Mouse (Mus musculus) adrenal gland, postnatal 4 days (tissue): ENCODE data around the gene Chil1. TPM values are rescaled to one million over a fixed set of nuclear protein-coding genes. Genes with fewer than 3 reads are reported as not detected.

ENCODE experiments used
- DNase-seq, 2 experiments: peaks; one replicate each; pipeline ENCODE4 v3.0.0; 2021 to 2022; ENCODE audit warnings: low spot score in 2 of 2, mixed read lengths in 2 of 2
- long read RNA-seq, 2 experiments: library from polyadenylated mRNA; stranded (forward); transcript quantifications; one replicate each; pipeline ENCODE4 v2.0.0; 2021
- total RNA-seq, 2 experiments: library from RNA; stranded (reverse); gene quantifications; 2 replicates each; pipeline ENCODE4 v1.2.3; 2021

Gene Chil1
- total RNA-seq = 1 to 10 TPM in 1 of 2 experiments, under 1 TPM in 1; 0.81 to 3.4 TPM
- long read RNA-seq, experiment 1, partial matches to known transcripts = 1 of 2 reads
- long read RNA-seq, experiment 1, other reads (novel, unspliced or antisense) = 0 of 2 reads
- long read RNA-seq, experiment 2, partial matches to known transcripts = 0 of 5 reads
- long read RNA-seq, experiment 2, other reads (novel, unspliced or antisense) = 0 of 5 reads

- no peak for DNase-seq
Measured at GRCm38 (mm10) chr1:134182025-134182424, at the start of gene Chil1. Gene Chil1, plus strand, starts transcription at chr1:134182176.

DNA sequence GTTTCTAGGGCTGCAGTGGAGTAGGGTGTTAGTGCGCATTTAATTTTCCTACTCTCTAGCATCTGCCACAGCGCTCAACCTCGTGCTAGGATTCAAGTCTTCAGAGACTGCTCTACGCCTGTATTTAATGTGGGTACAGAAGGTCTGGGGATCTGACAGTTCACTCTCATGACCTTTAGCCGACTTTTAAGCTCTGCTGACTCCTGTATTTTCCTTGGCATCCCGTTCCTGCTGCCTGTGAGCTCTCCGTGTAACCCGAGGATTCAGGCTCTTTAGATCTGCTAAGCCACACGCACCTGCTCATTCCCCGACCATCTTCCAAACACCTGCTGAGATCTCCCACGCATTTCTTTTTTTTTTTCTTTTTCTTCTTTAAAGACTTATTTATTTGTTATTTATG lies 48.7 kb upstream of the Chil1 start:
- no peak for DNase-seq

DNA sequence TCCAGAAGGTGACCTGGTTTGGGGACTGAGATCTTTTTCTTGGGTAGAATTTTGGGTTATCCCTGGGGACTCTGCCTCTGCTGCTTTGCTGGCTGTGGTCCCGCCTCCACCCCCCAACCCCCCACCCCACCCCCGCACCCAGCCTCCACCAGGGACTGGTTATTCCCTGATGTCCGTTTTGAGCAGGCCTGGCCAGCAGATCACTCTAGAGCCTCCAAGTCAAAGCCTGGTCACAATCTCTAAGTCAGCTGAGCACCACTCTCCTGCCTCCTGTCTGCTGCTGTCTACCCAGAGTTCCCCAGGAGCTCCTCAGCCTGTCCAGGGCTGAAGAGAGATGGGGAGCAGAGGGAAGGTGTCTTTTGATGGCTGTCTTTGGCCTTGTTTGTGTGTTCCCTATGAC lies 45.6 kb upstream of the Chil1 start:
- no peak for DNase-seq

GRCm38 (mm10) chr1:134138424-134138823 lies 43.6 kb upstream of the Chil1 start:
- no peak for DNase-seq

DNA sequence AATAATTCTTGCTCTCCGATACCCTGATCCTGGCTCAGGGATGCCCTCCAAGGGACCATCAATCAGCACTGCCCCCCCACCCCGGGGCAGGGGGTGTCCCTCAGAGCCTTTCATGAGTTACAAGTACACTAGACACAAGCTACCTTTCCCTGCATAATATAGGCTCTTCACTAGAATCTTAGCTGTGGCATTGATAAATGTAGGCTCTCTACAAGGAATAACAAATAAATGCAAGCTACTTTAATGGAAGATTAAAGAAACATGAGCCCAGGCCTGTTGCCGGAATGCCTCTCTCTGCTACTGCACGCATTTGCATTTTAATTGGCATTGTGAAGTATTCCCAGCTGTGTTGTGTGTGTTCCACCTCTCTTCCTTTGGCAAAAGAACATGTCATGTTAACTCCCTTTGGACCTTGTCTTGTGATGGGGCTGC lies 39.6 kb upstream of the Chil1 start:
- DNase-seq = no peak

DNA sequence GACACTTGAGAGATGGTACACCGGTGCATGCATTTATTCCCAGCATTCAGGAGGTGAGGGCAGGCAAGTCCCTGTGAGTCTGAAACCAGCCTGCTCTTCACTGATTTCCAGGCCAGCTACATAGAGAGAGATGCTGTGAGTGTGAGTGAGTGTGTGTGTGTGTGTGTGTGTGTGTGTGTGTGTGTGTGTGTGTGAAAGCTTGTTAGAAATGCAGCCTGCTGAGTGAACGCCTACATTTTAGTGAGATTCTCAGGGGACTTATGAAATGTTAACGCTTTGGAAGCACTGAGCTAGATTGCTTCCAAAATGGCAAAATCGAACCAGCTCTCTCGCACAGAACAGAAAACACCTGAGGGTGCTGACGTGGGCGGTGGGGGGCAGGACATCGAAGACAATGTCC lies 35.9 kb upstream of the Chil1 start:
- DNase-seq = no peak

GRCm38 (mm10) chr1:134150076-134150475 lies 31.9 kb upstream of the Chil1 start:
- no peak for DNase-seq

GRCm38 (mm10) chr1:134150745-134151144 lies 31.2 kb upstream of the Chil1 start:
- no peak for DNase-seq

DNA sequence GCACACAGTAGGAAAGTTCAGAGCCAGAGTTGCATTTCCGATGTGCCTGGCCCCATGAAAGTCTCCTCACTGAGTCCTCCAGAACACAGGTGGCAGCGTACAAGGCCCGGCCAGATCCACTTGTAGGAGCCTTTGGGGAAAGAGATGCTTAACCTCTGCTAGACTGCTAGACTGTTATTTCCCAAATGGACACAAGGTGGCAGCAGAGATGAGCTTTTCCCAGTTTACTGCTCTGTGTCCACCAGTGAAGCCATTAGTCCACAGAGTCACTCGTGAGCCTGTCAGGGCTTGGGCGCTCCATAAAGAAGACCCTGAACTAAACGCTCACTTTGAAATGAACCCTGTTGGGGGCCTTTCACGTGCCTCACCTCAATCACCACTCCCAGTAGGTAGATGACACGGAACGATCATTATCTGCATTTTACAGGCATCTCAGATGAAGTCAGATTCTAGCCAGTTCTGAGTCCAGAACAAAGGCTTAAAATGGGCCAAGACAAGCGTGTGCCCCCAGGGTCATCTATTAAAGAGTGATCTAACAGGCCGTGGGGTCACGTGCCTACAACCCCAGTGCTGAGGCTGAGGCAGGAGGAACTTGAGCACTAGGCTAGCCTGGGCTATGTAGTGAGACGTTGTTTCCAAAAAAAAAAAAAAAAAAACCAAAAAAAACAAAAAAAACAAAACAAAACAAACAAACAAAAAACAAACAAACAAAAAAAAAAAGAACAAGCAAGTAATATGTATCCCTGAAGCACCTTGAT lies 30.1 kb upstream of the Chil1 start:
- DNase-seq = peak; percentile 24 to 57

DNA sequence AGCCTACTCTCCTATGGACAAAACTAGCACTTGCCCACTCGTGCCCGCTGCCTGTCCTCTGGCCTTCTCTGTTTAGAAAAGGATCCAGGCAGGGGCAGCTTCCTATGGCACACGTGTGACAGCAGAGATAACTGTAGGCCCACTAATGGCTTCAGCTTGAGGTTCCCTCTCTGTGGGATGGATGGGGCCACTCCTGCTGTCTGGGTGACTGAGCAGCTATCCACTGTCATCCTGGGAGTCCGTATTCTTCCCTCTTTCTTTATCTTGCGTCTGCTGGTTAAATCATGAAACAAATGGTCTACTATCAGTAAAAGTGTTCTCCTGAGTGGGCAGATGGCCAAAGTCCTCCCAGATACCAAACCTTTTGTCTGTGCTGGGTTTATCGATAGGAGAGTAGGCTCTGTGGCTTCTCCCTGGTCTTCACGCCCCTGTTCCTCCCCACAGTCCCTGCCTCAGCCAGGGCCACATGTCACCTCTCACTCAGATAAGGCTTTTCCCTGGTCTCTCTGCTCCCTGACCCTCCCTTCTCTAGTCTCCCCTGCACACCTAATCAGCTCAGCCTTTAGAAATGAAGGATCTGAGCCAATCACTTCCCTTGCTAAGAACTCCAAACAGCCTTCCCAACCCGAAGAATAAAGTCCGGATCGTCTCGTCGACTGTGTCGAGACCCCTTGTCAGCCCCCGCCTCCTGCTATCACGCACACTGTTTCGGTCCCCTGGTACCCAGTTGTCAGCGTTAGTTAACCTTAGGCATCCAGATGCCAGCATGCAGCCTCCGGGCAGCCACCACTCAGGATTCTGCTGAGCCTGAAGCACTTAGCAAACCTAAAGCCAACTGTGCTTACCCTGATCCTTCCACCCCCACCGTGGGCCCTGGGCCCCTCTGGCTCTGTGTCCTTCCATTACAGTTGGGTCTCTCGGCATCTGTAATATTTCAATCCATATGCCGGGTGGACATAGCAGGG lies 29.1 kb upstream of the Chil1 start:
- DNase-seq = no peak

DNA sequence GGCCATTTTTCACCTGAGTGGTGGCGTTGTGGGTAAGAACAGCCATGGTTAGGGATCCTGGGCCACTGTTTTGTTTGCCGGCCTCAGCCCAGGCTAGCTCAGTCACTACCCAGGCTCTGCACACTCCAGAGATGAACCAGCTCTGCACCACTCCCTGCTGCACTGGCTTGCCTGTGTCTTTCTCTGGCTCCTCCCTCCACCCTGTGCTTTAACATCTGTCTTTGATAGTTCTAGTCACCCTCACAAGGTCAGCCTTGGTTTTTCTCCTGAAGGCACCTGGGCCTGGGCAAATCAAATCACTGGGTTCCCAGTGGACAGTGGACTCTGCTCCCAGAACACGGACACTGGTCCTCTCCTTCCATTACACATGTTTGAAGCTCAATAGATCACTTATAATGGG lies 27.9 kb upstream of the Chil1 start:
- DNase-seq = no peak

DNA sequence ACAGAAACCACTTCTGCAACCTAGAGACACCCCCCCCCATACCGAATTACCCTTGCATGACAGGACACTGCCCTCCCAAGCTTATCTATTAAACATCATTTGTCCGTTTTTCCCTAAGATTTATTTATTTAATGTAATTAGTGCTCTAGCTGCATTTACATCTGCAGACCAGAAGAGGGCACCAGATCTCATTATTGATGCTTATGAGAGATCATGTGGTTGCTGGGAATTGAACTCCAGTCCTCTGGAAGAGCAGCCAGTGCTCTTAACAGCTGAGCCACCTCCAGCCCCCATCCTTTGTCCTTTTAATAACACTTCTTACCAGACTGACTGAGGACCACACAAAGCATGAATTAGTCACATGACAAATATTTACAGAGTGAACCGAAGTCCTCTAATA lies 27.3 kb upstream of the Chil1 start:
- no peak for DNase-seq

DNA sequence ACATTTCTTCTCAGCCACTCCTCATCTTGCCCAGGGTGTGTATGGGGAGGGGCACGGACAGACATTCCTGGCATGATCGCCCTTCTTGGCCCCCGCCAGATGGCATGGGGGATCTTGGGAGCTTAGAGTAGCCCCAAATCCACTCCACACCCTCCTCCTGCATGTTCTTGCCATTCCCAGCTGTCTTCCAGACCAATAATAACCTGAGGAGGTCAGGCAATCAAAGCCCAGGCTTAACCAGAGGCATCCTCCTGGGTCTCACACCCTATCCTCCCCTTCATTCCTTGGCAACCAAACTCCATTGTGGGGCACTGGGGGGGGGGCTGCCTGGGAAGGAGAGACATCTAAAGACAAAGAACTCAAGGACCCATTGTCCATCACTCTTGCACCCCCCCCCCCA lies 21.6 kb upstream of the Chil1 start:
- DNase-seq = no peak

GRCm38 (mm10) chr1:134161399-134161798 lies 20.6 kb upstream of the Chil1 start:
- no peak for DNase-seq

GRCm38 (mm10) chr1:134162510-134163225 lies 19.3 kb upstream of the Chil1 start:
- DNase-seq = no peak

GRCm38 (mm10) chr1:134163476-134163875 lies 18.5 kb upstream of the Chil1 start:
- DNase-seq = no peak

DNA sequence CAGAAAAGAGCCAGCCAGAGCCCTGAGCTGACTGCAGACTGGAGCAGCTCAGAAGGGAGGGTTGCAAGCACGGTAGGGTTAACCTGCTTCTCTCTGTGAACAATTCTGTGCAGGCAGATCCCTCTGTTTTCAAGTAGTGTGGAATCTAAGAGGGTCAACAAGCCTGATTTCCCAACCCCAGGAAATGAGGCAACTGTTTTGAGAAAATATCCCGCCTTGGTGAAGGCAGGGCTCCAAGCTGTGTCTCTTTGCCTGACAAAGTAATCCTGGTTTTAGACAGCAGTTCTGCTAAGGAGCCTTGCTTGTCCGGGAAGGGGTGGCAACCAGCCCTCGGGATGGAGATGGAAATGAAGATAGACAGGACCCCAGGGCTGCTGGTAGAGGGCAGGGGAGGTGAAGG lies 17.5 kb upstream of the Chil1 start:
- DNase-seq = no peak

DNA sequence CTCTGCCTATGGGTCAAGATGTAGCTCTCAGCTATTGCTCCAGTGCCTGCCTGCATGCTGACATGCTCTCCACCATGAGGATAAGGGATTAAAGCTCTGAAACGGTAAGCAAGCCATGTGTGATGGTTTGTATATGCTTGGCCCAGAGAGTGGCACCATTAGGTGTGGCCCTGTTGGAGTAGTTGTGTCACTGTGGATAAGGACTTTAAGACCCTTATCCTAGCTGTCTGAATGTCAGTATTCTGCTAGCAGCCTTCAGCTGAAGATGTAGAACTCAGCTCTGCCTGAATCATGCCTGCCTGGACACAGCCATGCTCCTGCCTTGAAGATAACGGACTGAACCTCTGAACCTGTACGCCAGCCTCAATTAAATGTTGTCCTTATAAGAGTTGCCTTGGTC lies 15.4 kb upstream of the Chil1 start:
- DNase-seq = no peak

DNA sequence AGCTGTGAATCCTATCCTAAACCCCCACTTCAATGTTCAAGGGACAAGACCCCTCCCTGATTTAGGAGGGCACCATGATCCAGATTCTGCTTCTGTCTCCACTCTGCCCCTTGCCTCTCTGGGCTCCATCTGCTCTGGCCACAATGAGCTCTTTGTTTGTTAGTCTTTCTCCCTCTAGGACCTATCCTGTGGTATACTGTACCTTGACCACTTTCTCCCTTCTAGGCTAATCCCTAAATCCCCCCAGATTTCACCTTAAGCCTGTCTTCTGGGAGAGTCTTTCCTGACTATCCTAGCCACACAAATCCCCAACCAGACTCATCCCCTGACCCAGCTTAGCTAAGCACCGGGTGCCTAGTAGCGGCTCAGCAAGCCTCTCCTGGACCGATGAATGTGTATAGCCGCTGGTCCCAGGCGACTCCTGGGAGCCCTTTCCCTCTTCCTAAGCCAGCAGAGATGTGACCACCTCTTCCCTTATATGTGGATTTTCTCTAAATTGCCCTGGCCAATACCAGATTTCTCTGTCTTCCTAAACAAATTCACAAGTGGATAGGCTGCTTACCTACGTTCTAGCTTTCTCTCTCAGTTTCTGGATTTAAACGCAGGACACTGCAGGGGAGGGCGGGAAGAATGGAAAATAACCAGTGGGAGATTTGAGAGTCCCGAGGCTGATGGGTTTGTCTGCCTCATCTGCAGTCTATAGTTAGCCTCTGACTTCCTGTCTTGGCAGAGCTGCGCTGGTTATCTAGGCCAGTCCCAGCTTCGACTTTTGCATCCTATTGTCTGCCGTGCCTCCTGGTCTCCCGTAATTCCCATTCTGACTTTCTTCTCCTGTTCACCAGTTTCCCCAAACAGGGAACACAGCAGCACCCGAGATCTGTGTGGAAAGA lies 14.3 kb upstream of the Chil1 start:
- DNase-seq = no peak

DNA sequence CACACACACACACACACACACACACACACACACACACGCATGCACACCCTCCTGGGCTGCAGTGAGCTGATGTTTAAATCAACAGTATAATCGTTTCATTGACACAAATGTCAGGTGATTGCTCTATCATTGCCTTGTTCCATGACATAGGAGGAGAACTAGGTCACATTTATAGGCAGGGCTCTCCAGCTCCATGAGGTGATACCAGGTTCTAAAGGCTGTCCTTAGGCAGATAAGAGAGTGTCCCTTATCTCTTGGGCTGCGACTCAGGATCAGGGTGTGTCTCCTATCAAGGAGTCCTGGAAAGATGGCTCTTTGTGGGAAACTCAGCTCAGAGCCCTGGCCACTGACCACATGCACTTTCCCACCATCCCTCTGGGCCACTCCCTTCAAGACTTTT lies 13.4 kb upstream of the Chil1 start:
- no peak for DNase-seq
